ENCODE assay signal across 7 mouse cellular contexts in the genomic region with DNA sequence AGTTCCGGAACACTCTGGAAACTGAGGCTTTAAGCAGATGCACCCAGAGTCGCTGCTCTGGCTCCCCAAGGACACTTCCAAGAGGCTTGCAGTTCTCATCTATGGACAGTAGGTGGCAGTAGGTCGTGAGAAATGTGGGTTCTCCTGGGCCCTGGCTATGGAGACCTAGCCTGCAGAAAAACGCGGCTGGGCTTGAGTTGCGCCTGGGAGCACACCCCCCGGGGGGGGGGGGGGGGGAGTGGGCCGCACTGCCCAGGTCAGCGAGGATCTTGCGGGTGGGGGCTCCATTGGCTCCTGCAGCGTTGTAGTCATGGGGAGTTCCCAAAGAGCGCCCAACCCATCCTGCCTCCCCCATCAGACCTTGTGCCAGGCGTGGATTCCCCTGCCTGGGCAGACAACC.
DNase-seq lines count a peak whose midpoint lies in the region; ATAC-seq lines count a peak whose summit lies in the region.

No protein-coding gene starts in this region.

- no peaks in the 10 kb centered on the region for H3K36me3 ChIP-seq in embryonic facial prominence, embryonic 11.5 days (replicated peaks; ENCODE audit: control insufficient read depth, insufficient read depth, low read depth, low read length)
- H3K36me3 ChIP-seq in limb, embryonic 10.5 days = no peaks in the 10 kb centered on the region
- no peaks in the 10 kb centered on the region for H3K36me3 ChIP-seq in midbrain, embryonic 13.5 days

- no peak overlapping the region for H3K27ac ChIP-seq in embryonic facial prominence, embryonic 11.5 days (replicated peaks; ENCODE audit: low read depth, low read length)
- H3K27ac ChIP-seq in limb, embryonic 10.5 days = peak overlapping the region; percentile 82
- H3K27ac ChIP-seq in midbrain, embryonic 13.5 days = no peak overlapping the region

- no peaks in the 10 kb centered on the region for H3K27me3 ChIP-seq in embryonic facial prominence, embryonic 11.5 days (ENCODE audit: control insufficient read depth, insufficient read depth, low read length)
- H3K27me3 ChIP-seq in limb, embryonic 10.5 days (ENCODE audit: low read depth, poor library complexity, severe bottlenecking) = peaks cover 35% of the 10 kb centered on the region
- H3K27me3 ChIP-seq in midbrain, embryonic 13.5 days = 0 out of 2 replicates have a peak, but pooled peaks cover 21% of the 10 kb centered on the region

- peak; percentile 94 for ATAC-seq in embryonic facial prominence, embryonic 11.5 days (replicated peaks; ENCODE audit: insufficient number of reproducible peaks, low FRiP score, low TSS enrichment, low read depth)
- peak; percentile 89 for ATAC-seq in midbrain, embryonic 13.5 days

- peak overlapping the region; percentile 12 for H3K4me3 ChIP-seq in embryonic facial prominence, embryonic 11.5 days (ENCODE audit: low read depth, low read length)
- H3K4me3 ChIP-seq in limb, embryonic 10.5 days = peak overlapping the region; percentile 49
- peak overlapping the region; percentile 23 for H3K4me3 ChIP-seq in midbrain, embryonic 13.5 days (replicated peaks)

- H3K9me3 ChIP-seq in embryonic facial prominence, embryonic 11.5 days (replicated peaks; ENCODE audit: control insufficient read depth, low read length) = no peaks in the 10 kb centered on the region
- no peaks in the 10 kb centered on the region for H3K9me3 ChIP-seq in limb, embryonic 10.5 days (replicated peaks)
- no peaks in the 10 kb centered on the region for H3K9me3 ChIP-seq in midbrain, embryonic 13.5 days

- H3K9ac ChIP-seq in embryonic facial prominence, embryonic 11.5 days (replicated peaks; ENCODE audit: low read length) = peak overlapping the region; percentile 42
- H3K9ac ChIP-seq in midbrain, embryonic 13.5 days (replicated peaks) = 0 out of 2 replicates have a peak overlapping the region, but pooled peaks have one; percentile 12

- WGBS in embryonic facial prominence, embryonic 11.5 days = 2% methylated on average over 9 of the region's 13 CpGs
- under 1% methylated on average over 13 of the region's 13 CpGs for WGBS in limb, embryonic 10.5 days
- WGBS in midbrain, embryonic 13.5 days = under 1% methylated on average over 8 of the region's 13 CpGs

- H3K4me1 ChIP-seq in embryonic facial prominence, embryonic 11.5 days (ENCODE audit: control insufficient read depth, insufficient read depth, low read length) = no peaks in the 10 kb centered on the region
- H3K4me1 ChIP-seq in limb, embryonic 10.5 days = peaks cover 21% of the 10 kb centered on the region
- H3K4me1 ChIP-seq in midbrain, embryonic 13.5 days (replicated peaks) = peaks cover 27% of the 10 kb centered on the region

- peak; percentile 92 for DNase-seq in adrenal gland, postnatal 14 days
- peak; percentile 96 for DNase-seq in embryonic facial prominence, embryonic 11.5 days (ENCODE audit: low spot score)
- peak; percentile 88 to 90 for DNase-seq in heart, adult 18-20 months
- DNase-seq in kidney, adult 18-20 months = peak; percentile 75
- DNase-seq in limb, embryonic 10.5 days (ENCODE audit: low spot score) = peak; percentile 90
- DNase-seq in spleen, adult 12 weeks (ENCODE audit: low spot score) = peak; percentile 21

- H3K4me2 ChIP-seq in embryonic facial prominence, embryonic 11.5 days (ENCODE audit: low read depth, low read length) = peak overlapping the region; percentile 59
- peak overlapping the region; percentile 55 for H3K4me2 ChIP-seq in midbrain, embryonic 13.5 days (replicated peaks)

Comparison
In these comparisons a context has a peak if more than half of its experiments do, and no peak if none do; other contexts are left out.
1. DNase-seq: peak in every context shown above with its lines; median percentile 96 in embryonic facial prominence, embryonic 11.5 days; 92 in adrenal gland, postnatal 14 days; 90 in limb, embryonic 10.5 days; 89 in heart, adult 18-20 months; 75 in kidney, adult 18-20 months; 21 in spleen, adult 12 weeks.